Mouse (Mus musculus) heart, adult 2 months (tissue): ENCODE data around the gene Polr2l.

Experiments used
- CTCF ChIP-seq: fragments of 200-600 bp; IDR thresholded peaks from 2 replicates; pipeline ENCODE4 v1.8.1; 2022; ENCODE audit warnings: antibody characterized with exemption, mild to moderate bottlenecking, moderate library complexity
- EP300 ChIP-seq: fragments of 200-500 bp; IDR thresholded peaks from 2 replicates; pipeline ENCODE4 v1.6.1; 2011; ENCODE audit warnings: low read depth, low read length, control low read depth; ENCODE audit not compliant: insufficient read depth
- POLR2A ChIP-seq: fragments of 200-500 bp; IDR thresholded peaks from 2 replicates; pipeline ENCODE4 v1.6.1; 2011; ENCODE audit warnings: mild to moderate bottlenecking, low read depth, low read length, control low read depth; ENCODE audit not compliant: insufficient read depth

GRCm38 (mm10) chr7:141465388-141466044, 9.4 kb downstream of the Polr2l start:
- no peak for TF ChIP-seq CTCF
- no peak for TF ChIP-seq POLR2A
- no peak for TF ChIP-seq EP300
